20 mouse cellular contexts compared by ENCODE assay signal in genomic region chr1:136268224-136268623, GRCm38 (mm10). TPM values are rescaled to one million over a fixed set of nuclear protein-coding genes. Genes with fewer than 3 reads are reported as not detected.
"Had no signal": no experiment of that assay in that cellular context is flagged by ENCODE, and none has a peak within 500 bp of the region (broad histone marks: within the 10 kb centered on the region; RNA-seq: fewer than 3 reads in every experiment).

No protein-coding gene starts in this region.

- H3K27ac ChIP-seq: kidney, postnatal 0 days; limb, embryonic 15.5 days; liver, embryonic 12.5 days; neural tube, embryonic 15.5 days had no signal

- H3K4me1 ChIP-seq: limb, embryonic 15.5 days; liver, embryonic 12.5 days; neural tube, embryonic 15.5 days had no signal

- H3K4me2 ChIP-seq: limb, embryonic 15.5 days; liver, embryonic 12.5 days; neural tube, embryonic 15.5 days had no signal

- H3K9me3 ChIP-seq: limb, embryonic 15.5 days; liver, embryonic 12.5 days; neural tube, embryonic 15.5 days had no signal

- H3K9ac ChIP-seq: limb, embryonic 15.5 days; liver, embryonic 12.5 days; neural tube, embryonic 15.5 days had no signal

- H3K27me3 ChIP-seq: limb, embryonic 15.5 days; neural tube, embryonic 15.5 days had no signal

- H3K4me3 ChIP-seq: limb, embryonic 15.5 days; liver, embryonic 12.5 days; myocyte; neural tube, embryonic 15.5 days had no signal

- ATAC-seq: inflammation-experienced regulatory T-cells, adult 6 months; liver, embryonic 12.5 days had no signal

- DNase-seq: kidney, adult 11 months; kidney, adult 9 months; kidney, postnatal 36 days; layer of hippocampus, adult 9-11 months; layer of hippocampus, postnatal 36 days; lung, postnatal 14 days; right cerebral cortex, adult 18-20 months; right cerebral cortex, postnatal 25 days; thymus, postnatal 36 days had no signal

RNA-seq across cellular contexts. Expression of gene Gpr25, which starts 7.6 kb away (rescaled TPM):
- total RNA-seq: megakaryocyte, adult 5-6 weeks had no signal
- polyA plus RNA-seq: inflammation-experienced regulatory T-cells, adult 6 months; kidney, postnatal 0 days; limb, embryonic 11.5 days; limb, embryonic 15.5 days; liver, embryonic 12.5 days; liver, embryonic 16.5 days; neural tube, embryonic 11.5 days; stomach, embryonic 16.5 days had no signal

RNA-seq across cellular contexts. Expression of gene Inava, which starts 34.2 kb away (rescaled TPM):
- total RNA-seq: megakaryocyte, adult 5-6 weeks had no signal

RNA-seq across cellular contexts. Expression of gene Mroh3, which starts 55.6 kb away (rescaled TPM):
- total RNA-seq: megakaryocyte, adult 5-6 weeks had no signal
- polyA plus RNA-seq: inflammation-experienced regulatory T-cells, adult 6 months; kidney, postnatal 0 days; limb, embryonic 15.5 days; liver, embryonic 12.5 days; liver, embryonic 16.5 days; neural tube, embryonic 11.5 days; neural tube, embryonic 15.5 days had no signal
